Mouse (Mus musculus): ENCODE data around the gene Rhot2. TPM values are rescaled to one million over a fixed set of nuclear protein-coding genes. Genes with fewer than 3 reads are reported as not detected.
A peak's percentile ranks its signal among the peaks of the same experiment; 100 is the strongest.

Rhot2 gene
- total RNA-seq, 2 experiments from 2014 or later, result 81.9 to 84.9 TPM

GRCm38 (mm10) chr17:25860832-25861703 lies 16.4 kb upstream of the Rhot2 start, which contains the start of gene Wdr90:
Wdr90 (minus strand) TSS chr17:25861501.
- peak; percentile 94 for DNase-seq (ENCODE audit: low spot score in 2 of 2)
- intact Hi-C loops (cut with DNase I), result no loop called here

DNA sequence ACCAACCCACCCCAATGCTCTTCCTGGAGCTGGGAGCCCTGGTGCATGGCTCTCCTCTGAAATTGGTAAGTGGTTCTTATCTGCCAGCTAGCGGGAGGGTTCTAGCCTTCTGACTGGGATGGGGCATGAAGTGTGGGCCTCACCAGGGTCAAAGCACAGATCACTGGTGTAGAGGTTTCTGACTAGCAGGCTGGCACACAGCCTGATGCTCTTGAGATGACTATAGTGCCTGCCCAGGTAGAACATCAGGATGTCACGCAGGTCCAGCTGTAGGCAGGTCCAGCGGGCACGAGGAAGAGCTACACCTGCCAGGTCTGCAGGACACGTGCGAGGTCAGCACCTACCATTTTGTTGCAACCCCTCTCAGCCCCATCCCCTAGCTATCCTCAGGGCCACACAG lies 15.6 kb upstream of the Rhot2 start:
- DNase-seq (ENCODE audit: low spot score in 2 of 2), result no peak
- intact Hi-C loops (cut with DNase I), result no loop called here

DNA sequence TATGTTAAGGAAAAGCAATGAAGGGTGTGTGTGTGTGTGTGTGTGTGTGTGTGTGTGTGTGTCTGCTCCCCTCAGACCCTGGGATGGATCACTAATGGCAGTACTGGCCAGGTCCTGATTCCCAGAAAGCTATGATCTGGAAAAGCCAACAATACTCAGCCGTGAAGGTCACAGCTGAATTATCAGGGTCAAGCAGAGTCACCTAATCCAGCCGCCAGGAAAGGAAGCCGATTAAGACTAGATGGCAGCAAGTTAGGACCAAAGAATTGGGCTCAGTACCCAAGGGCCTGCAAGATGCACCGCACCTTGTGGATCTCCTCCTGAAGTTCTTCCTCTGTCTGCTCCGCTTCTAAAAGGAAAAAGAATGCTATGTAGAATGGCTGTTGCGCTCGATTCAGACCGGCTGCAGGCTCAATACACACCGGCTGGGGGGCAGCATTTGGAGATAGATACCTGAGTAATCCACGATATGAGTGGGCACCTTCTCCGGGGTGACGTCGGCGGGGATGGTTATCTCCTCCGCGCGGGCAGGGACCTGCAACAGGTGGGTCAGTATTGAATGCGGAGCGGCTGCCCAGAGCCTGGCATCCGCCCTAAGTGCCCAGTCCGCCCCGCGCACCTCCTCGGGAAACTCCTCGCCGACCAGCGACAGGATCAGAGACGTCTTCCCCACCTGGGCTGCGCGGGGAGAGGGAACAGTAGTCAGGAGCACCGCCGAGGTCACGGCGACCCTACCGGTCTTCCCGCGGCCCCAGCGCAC lies 835 bp downstream of the Rhot2 start:
- intact Hi-C loops (cut with DNase I), result no loop called here
- DNase-seq (ENCODE audit: low spot score in 2 of 2), result no peak

DNA sequence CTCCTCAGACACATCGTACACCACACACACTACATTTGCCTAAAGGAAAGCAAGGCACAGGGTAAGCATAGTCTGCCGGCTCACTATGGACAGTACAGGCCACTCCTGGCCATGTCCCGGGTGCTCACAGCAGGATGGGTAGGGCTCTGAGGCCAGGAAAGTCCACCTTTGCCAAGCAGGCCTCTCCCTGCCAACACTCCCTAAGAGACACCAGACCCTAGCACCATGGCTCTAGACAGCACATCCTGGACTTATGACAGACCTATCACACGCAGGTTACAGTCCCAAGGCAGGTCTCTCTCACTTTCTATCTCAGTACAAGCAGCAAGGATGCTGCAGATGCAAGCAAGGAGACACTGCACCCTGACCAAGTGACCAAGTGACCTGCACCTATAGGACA lies 1.5 kb downstream of the Rhot2 start:
- intact Hi-C loops (cut with DNase I), result no loop called here

GRCm38 (mm10) chr17:25842509-25842908 lies 2.1 kb downstream of the Rhot2 start:
- no peak for DNase-seq (ENCODE audit: low spot score in 2 of 2)
- intact Hi-C loops (cut with DNase I), result no loop called here

More for the DNA sequence above, 1.5 kb downstream of the Rhot2 start:
- DNase-seq (ENCODE audit: low spot score in 2 of 2), result no peak

DNA sequence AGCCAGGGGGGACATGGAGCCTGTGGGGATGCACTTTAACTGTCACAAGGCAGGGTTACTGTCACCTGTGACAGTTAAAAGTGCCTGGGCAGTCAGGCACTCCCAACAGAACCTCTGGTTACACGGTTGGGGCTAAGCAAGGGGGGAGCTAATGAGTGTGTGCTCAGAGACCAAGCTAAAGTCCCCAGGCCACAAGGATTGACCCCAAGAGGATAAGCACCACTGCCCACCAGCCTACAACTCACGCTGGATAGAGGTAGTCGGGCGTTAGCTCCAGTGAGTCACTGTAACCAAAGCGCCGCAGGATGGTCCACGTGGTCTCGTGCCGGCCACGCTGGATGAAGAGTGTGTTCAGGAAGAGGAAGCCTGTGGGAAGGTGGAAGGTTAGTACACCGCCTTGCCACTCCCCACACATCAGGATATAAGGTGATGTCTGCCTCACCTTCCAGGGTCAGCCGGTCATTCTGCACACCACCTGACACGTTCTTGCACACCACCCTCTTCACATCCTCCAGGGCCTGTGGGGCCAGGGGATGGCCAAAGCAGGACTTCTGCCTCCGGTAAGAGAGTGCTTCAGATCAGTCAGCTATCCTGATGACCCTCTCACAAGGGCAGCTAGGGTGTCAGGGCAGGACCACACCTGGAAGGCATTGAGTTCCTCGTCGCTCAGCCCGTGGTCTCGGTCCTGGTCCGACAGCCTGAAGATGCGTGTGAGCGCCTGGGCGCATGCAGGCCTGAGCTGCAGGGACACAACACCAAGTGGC lies 3.4 kb downstream of the Rhot2 start, which contains the start of gene Gm20683:
TSS of gene Gm20683 (minus strand) at position 647 of the 764 bp plus-strand sequence.
- intact Hi-C loops (cut with DNase I), result no loop called here
- no peak for DNase-seq (ENCODE audit: low spot score in 2 of 2)

DNA sequence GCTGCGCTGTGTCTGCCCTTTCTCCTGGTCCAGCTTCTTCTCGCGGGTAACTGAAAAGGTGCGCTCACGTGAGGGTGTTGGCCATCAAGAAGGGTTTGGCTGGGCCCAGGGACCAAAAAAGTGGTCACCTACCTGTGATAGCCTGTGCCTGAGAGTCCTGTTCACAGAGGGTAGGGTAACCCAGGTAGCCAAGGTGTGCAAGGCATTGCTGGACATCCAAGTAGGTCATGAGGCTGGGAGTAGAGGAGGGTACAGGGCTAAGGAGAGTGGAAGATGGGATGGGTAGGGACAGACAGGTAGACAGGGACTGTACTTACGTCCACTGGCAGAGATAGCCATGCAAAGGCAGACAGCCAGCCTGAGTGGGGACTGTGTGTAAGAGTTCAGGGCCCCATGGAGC lies 4.1 kb downstream of the Rhot2 start:
- intact Hi-C loops (cut with DNase I), result no loop called here
- DNase-seq (ENCODE audit: low spot score in 2 of 2), result no peak

DNA sequence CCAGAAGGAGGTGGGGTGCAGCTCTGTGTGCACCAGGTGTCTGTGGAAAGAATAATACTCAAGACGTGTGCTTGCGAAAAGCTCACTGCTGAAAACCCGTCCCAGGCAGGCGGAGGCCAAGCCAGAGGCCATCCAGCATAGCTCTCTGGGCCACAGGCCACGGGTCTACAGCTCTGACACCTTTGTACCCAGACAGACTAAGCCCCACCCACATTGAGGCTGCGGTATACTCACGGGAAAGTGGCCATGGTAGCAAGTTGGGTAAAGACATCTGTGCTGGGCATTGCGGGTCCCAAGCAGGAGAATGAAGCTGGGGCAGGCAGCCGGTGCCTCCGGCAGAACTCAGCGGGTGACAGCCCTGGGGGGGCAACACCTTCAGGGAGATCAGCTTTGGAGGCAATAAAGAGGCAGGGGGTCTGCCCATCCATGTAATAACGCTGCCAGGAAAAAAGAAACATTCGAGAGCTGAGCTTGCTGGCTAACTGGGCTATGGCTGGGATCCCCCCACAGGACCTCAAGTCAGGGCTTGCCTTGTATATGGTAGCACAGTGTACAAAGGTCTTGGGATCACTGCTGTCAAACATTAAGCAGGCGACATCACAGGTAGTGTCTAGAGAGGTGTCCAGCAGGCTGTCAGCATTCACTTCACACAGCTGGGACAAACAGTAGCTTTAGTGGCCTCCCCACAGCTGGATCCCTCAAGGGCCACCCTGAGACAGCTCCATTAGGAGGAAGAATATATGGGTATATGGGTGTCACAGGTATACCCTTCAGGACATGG lies 5.0 kb downstream of the Rhot2 start:
- no peak for DNase-seq (ENCODE audit: low spot score in 2 of 2)
- intact Hi-C loops (cut with DNase I), result no loop called here

- no peak for DNase-seq (ENCODE audit: low spot score in 2 of 2)
- intact Hi-C loops (cut with DNase I), result no loop called here
These were observed 5.7 kb downstream of the Rhot2 start for GRCm38 (mm10) chr17:25838904-25839303.

DNA sequence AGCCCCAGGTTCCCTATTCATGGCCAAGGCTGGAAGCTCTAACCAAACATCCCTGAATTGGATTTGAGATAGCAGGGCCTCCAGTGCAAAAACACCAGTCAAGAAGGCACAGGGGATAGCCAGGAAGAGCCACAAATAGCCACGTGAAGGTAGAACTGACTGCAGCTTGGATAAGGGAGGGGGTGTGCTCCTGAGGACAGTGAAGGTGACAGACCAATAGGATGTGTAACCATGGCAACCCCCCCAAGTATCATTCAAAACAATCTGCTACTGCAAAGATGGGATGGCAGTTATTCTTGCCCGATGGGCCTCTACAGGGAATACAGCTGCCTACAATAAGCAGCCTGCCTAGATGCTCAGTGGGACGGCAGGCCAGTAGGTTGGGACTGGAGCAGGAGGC lies 7.1 kb downstream of the Rhot2 start:
- intact Hi-C loops (cut with DNase I), result no loop called here
- peak in 1 of 2 experiments; percentile 67 for DNase-seq (ENCODE audit: low spot score in 2 of 2)

GRCm38 (mm10) chr17:25837076-25837410 lies 7.6 kb downstream of the Rhot2 start, which contains the start of gene Rhbdl1:
Rhbdl1 (minus strand) TSS chr17:25837295.
- peak; percentile 90 to 93 for DNase-seq (ENCODE audit: low spot score in 2 of 2)
- intact Hi-C loops (cut with DNase I), result no loop called here

- intact Hi-C loops (cut with DNase I), result no loop called here
- no peak for DNase-seq (ENCODE audit: low spot score in 2 of 2)
These were observed 8.1 kb downstream of the Rhot2 start for GRCm38 (mm10) chr17:25836397-25837075.

DNA sequence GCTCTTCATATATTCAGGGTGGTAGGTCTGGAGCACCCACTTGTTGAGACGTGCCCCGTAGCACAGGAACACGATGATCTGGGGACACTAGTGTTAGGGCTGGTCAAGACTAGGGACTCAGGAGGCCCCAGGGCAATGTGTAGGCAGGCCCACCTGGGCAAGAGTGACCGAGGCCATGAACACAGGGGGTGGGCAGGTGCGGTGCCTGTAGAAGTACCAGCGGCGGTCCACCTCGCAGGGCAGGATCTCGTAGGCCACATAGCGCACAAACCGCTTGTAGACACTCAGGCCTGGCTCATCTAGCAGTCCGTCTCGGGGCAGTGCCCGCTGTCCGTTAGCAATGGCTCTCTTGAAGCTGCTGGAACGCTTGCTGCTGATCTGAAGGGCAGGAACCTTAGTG lies 8.8 kb downstream of the Rhot2 start:
- intact Hi-C loops (cut with DNase I), result no loop called here
- DNase-seq (ENCODE audit: low spot score in 2 of 2), result no peak

DNA sequence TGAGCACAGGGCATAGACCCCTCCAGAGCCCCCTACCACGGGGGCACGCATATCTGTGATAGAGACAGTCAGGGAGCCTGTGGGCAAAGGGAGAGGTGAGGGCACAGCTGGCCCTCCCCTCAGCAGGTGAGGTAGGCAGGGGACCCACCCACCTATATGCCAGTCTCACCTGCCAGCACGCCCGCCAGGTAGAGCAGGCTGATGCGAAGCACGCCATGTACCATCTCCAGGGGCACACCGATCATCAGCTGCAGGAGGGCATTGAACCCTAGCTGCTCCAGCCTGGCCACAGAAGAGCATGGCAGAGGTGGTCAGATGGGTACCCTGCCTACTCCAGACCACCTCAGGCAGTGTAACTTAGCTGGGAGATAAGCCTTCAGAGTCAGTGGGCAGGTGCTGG lies 9.3 kb downstream of the Rhot2 start:
- DNase-seq (ENCODE audit: low spot score in 2 of 2), result no peak
- intact Hi-C loops (cut with DNase I), result no loop called here

DNA sequence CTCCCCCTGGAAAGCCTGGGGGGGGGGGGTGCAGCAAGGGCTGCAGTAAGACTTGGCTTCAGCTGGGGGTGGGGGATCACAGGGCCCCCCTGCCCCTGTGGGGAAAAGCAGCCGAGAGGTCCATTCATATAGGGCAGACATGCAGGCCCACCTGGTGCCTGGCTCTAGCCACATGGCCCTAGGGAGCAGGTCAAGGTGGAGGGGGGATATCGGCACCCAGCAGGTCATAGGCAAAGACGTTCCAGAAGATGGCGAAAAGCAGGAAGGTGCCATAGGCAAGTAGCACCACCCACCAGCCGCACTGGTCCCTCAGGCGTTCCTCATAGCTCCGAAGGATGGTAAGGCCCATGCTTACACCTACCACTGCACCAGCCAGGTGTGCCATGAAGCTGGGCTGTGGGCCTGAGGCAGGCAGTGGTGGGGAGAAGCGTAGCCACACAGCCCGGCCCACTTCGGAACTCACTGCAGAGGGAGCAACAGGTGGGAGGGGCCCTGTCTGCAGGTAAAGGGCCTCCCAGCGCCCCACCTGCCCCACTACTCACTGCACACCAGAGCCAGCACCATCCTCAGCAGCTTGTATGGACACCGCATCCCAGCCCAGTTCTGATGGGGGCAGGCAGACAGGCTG lies 9.9 kb downstream of the Rhot2 start:
- intact Hi-C loops (cut with DNase I), result no loop called here

DNA sequence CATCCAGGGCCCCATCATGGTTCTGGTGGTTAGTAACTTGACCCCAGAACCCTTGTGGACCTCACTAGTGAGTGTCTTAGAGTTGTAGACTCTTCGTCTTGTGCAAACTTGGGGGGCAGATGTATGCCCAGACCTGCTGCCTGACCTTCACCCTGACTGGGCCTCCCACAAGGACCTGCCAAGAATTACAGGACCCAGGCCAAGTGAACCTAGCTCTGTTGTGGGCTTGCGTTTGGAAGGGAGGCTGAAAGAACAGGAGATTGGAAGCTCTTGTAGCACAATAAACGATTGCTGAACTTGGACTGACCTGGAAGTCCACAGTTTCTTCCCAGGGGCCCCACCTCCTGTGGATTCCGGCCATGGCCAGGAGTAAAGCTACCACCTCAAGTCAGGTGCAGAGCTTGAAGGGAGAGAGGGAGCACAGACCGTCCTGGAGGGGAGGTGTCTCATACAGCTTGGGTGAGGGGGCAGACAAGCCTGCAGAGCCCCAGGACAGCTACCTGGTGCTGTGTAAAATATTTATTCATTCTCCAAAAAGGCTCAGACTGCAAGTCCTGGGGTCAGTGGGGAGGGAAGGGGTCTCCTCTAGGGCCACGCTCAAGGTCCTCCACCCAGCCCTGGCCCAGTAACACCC lies 10.6 kb downstream of the Rhot2 start:
- intact Hi-C loops (cut with DNase I), result loop anchor here (1.0 kb wide), 1 partner anchor 41 kb away; the partner anchor contains the start of gene Mettl26
- DNase-seq (ENCODE audit: low spot score in 2 of 2), result no peak

More for the DNA sequence above, 9.9 kb downstream of the Rhot2 start:
- no peak for DNase-seq (ENCODE audit: low spot score in 2 of 2)

- peak; percentile 83 to 90 for DNase-seq (ENCODE audit: low spot score in 2 of 2)
- intact Hi-C loops (cut with DNase I), result loop anchor here (1.0 kb wide), 1 partner anchor 42 kb away; the partner anchor contains the start of gene Mettl26
These were observed 11.4 kb downstream of the Rhot2 start, which contains the start of gene Stub1 for GRCm38 (mm10) chr17:25833291-25833663. Stub1 (minus strand) TSS chr17:25833404.

Data from left cerebral cortex, postnatal 14 days (tissue).